Mouse (Mus musculus) kidney, postnatal 14 days (tissue): Measurements from ENCODE around the gene Slc17a3.
A peak's percentile ranks its signal among the peaks of the same experiment; 100 is the strongest.

ENCODE experiments used
- DNase-seq: peaks from one replicate; pipeline ENCODE4 v3.0.0; 2022; ENCODE audit warnings: mixed read lengths

Gene Slc17a3

GRCm38 (mm10) chr13:23839308-23839707, at the start of gene Slc17a3:
Gene Slc17a3 (plus strand): TSS chr13:23839434.
- peak; percentile 57 for DNase-seq

DNA sequence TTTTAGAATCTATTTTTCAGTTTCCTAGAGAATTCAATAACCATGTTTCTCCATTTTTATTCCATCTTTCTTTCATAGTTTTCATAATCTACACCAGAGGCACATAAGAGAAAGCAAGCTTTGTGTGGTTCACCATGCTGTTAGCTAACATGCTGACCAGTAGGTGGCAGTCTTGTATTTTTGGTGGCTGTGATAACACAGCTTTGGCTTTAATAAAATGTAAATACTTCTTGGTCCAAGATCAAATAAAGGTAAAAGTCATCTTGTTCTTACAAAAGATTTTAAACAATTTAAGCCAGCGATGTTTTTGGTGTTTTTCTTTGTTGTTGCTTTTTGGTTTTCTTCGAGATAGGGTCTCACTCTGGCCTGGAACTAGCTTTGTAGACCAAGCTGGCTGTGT, 46.7 kb upstream of the Slc17a3 start:
- DNase-seq = peak; percentile 51

GRCm38 (mm10) chr13:23799405-23799804, 39.8 kb upstream of the Slc17a3 start:
- no peak for DNase-seq

DNA sequence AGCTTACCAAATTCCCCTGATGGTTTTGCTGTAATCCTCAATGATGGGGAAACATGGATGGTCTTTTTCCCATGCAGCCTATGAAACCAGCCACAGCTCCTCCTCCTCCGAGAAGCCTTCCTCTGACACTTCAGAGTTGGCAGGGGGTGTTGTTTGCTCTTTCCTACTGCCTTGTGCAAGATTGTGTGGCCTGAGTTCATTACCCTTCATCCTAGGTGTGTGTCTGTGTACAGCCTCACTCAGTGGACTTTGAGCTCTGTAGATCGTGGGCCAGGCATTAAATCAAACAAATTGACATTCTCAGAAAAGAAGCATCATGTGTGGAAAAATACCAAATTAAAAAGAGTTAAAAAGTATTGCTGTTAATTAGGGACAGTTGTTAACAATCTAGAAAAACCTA, 34.7 kb upstream of the Slc17a3 start:
- no peak for DNase-seq

GRCm38 (mm10) chr13:23806422-23807052, 32.7 kb upstream of the Slc17a3 start, which contains the start of gene Slc17a2:
Gene Slc17a2 (plus strand): TSS chr13:23806993.
- DNase-seq = peak; percentile 32

- DNase-seq = no peak
These were observed 23.1 kb upstream of the Slc17a3 start for GRCm38 (mm10) chr13:23816148-23816547.

DNA sequence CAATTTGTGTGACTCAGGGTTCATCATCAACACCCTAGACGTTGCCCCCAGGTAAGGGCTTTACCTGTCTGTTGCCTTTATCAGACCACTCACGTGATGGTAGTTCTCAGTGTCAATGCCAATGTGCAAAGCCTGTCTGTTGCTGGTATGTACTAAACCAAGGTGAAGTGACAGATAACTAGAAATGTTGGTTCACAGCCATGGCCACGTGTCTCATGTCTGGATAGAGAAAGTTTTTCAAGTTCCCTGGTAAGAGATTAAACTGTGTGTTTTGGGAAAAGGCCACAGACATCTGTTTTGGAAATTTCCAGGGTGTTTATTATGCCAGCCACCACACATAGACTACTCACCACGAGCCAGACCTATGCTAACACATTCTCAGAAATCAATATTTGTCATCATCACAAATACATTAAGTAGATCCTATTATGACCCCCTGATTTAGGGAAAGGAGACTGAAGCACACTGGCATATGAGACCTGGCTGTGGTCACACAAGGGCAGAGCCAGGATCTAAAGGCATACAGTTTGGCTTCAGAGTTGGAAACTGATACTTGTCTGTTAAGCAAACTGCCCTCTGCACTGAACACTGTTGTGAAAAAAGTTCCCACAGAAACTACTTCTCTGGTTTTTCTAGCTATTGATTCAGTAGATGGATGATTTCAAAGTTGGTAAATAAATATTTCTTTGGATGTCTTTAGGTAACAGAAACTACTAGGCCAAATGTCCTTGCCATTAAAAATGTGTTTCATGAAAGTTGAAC, 18.9 kb upstream of the Slc17a3 start:
- DNase-seq = no peak

GRCm38 (mm10) chr13:23822213-23822612, 17.0 kb upstream of the Slc17a3 start:
- no peak for DNase-seq

DNA sequence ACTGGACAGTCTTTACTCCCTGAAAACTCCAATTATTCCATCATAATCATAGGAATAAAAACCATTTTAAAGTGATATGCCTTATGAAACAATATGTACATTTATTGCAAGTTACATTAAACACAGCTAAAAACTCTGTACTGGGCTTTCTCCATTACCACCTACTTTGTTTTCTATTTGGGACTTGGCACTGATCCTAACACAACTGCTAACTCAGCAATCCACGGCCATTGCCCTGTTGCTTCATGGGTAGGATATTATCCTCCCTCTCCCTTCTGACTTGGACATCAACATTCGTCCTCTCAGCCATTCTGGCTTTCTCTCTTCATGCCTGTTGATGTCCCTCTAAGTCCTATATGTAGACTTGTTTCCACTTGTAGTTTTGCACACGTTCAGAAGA, 12.6 kb upstream of the Slc17a3 start:
- no peak for DNase-seq

DNA sequence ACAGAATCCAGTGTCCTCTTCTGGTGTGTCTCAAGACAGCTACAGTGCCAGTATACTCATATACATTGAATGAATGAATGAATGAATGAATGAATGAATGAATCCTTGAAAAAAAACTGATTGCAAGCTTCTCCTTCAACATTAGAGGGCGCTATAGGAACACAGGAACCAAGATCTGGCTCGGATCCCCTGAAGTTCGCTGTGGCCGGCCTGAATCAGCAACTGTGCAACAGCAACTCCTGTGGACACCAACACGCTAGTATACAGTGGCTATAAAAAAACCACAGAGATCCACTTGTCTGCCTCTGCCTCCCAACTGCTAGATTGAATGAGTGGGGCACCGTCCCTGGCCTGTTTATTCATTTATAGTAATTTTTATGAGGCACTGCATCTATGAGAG, 6.2 kb upstream of the Slc17a3 start:
- peak; percentile 63 for DNase-seq

DNA sequence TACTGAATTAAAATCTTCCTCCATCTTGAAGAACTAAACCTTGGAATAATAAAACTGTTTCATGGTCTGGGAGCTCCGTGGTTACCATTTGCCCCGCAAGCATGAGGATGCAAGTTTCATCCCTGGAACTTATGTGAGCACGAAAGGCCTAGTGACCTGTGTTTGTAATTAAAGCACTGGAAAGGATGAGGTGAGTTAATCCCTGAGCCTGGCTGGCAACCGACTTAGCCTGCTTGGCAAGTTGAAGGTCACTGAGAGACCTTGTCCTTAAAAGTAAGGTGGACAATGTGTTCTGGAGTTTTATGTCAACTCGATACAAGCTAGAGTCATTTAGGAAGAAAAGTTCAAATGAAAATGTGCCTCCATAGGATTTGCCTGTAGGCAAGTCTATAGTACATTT, 4.4 kb upstream of the Slc17a3 start:
- no peak for DNase-seq

GRCm38 (mm10) chr13:23836630-23837029, 2.6 kb upstream of the Slc17a3 start:
- DNase-seq = no peak

DNA sequence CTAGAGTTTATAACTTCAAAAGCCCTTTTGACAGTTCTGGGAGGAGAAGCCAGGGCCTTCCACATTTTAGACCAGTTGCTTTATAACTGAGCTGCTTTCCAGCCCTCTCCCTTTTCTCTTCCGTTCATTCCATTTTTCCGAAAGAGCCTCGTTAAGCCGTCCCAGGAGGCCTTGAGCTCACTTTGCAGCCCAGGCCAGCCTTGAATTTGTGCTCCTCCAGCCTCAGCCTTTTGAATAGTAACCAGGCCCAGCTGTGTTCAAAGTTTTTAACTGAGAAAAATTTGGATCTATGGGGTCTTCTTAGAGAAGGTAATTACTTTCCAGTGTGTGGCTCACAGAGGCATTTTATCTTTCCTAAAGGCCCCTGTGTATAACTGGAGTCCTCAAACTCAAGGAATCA, 6.6 kb downstream of the Slc17a3 start:
- DNase-seq = no peak

- DNase-seq = no peak
These were observed 10.1 kb downstream of the Slc17a3 start for GRCm38 (mm10) chr13:23849299-23849698.

GRCm38 (mm10) chr13:23856401-23856800, 17.2 kb downstream of the Slc17a3 start:
- no peak for DNase-seq

GRCm38 (mm10) chr13:23861815-23862214, 22.6 kb downstream of the Slc17a3 start:
- DNase-seq = no peak

GRCm38 (mm10) chr13:23864711-23865110, 25.5 kb downstream of the Slc17a3 start:
- DNase-seq = peak; percentile 47

GRCm38 (mm10) chr13:23866086-23866710, 27.0 kb downstream of the Slc17a3 start:
- DNase-seq = peak; percentile 24

- peak; percentile 44 for DNase-seq
These were observed 27.8 kb downstream of the Slc17a3 start for GRCm38 (mm10) chr13:23867000-23867399.

DNA sequence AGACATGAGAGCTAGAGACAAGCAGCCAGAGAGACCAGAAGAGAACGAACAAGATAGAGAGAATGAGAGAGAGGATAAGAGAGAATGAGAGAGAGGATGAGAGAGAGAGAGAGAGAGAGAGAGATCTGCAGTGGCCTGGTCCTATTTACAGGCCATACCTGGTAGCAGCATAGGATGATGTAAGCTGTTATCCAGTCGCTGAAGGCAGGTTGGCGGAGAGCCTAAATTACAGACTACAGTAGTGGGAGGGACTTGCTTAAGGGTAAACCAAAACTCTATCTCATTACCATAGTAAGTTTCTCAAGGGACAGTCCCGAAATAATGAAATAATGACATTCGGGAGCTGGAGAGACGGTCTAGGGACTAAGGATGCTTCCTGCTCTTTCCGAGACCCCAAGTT, 28.2 kb downstream of the Slc17a3 start, which contains the start of gene Slc17a1:
Slc17a1 (plus strand) TSS at position 346 of the 400 bp plus-strand sequence.
- peak; percentile 29 for DNase-seq

DNA sequence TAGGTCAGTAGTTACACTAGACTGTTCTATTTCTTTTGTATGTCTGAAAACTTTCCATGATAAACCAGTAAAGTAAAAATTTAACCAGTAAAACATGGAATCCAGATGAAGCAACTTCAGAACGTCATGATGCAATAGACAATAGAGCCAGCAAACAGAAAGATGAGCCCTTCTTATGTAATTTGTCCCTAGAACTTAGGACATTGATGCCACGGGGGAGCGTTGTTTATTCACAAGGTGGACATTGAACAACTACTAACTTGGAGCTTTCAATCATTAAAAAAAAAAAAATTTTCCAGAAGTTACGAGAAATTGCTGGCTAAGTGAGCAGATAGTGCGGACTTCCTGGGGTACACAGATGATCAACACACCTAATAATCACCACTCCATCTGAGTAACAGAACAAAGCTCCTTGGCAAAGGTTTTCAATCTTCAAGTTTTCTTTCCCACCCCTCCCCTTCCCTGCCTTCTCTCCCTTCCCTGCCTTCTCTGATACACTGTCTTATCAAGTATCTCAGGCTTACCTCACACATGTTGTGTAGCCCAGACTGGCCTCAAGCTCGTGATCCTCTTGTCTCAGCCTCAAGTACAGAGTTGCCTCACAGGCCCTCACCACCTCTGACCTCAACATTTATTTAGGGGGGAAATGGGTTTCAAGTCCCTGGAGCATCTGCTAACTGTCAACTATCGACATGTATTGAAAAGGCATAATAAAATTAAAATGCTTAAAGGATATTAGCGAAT, 29.7 kb downstream of the Slc17a3 start:
- peak; percentile 49 for DNase-seq

- DNase-seq = peak; percentile 53
These were observed 30.8 kb downstream of the Slc17a3 start for GRCm38 (mm10) chr13:23869996-23870395.

DNA sequence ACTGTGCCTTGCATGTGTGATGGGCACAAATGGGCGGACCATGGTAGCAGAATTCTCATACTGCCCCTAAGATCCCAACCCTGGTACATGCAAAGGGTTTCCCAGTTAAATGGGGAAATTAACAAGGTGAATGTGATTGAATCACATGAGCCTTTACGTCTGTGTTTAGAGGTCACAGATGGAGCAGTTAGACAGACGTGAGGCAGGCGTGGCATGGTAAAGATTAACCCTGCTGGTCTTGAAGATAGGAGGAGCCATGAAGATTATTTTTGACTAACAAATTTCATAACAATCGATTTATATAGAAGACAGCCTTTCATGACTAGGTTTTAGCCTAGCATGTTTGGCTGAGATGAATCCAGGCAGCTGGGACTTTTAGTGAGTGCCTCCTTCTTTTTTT, 33.9 kb downstream of the Slc17a3 start:
- DNase-seq = no peak
